Mouse (Mus musculus): ENCODE data around the gene St3gal3.
A peak's percentile ranks its signal among the peaks of the same experiment; 100 is the strongest.

The St3gal3 gene

GRCm38 (mm10) chr4:118085025-118085424 lies 49.7 kb downstream of the St3gal3 start:
- no peaks in the 10 kb centered on the region for H3K27me3 ChIP-seq (ENCODE audit: control insufficient read depth, insufficient read depth, low read length, poor library complexity, severe bottlenecking)
- DNase-seq (ENCODE audit: low read depth, low spot score) = no peak
- no peaks in the 10 kb centered on the region for H3K36me3 ChIP-seq (ENCODE audit: control insufficient read depth, insufficient read depth, low read length, poor library complexity, severe bottlenecking)

GRCm38 (mm10) chr4:118083217-118083951 lies 51.3 kb downstream of the St3gal3 start:
- no peaks in the 10 kb centered on the region for H3K36me3 ChIP-seq (ENCODE audit: control insufficient read depth, insufficient read depth, low read length, poor library complexity, severe bottlenecking)
- peak; percentile 89 for DNase-seq (ENCODE audit: low read depth, low spot score)
- H3K27me3 ChIP-seq (ENCODE audit: control insufficient read depth, insufficient read depth, low read length, poor library complexity, severe bottlenecking) = no peaks in the 10 kb centered on the region

- Histone ChIP-seq H3K36me3 (ENCODE audit: control insufficient read depth, insufficient read depth, low read length, poor library complexity, severe bottlenecking) (no peaks in the 10 kb centered on the region), H3K27me3 (ENCODE audit: control insufficient read depth, insufficient read depth, low read length, poor library complexity, severe bottlenecking) (no peaks in the 10 kb centered on the region)
- DNase-seq (ENCODE audit: low read depth, low spot score) = no peak
These were observed 52.9 kb downstream of the St3gal3 start for GRCm38 (mm10) chr4:118081608-118082331.

GRCm38 (mm10) chr4:118080481-118080880 lies 54.2 kb downstream of the St3gal3 start:
- Histone ChIP-seq H3K27me3 (ENCODE audit: control insufficient read depth, insufficient read depth, low read length, poor library complexity, severe bottlenecking) (no peaks in the 10 kb centered on the region), H3K36me3 (ENCODE audit: control insufficient read depth, insufficient read depth, low read length, poor library complexity, severe bottlenecking) (no peaks in the 10 kb centered on the region)
- no peak for DNase-seq (ENCODE audit: low read depth, low spot score)

- Histone ChIP-seq H3K27me3 (ENCODE audit: control insufficient read depth, insufficient read depth, low read length, poor library complexity, severe bottlenecking) (no peaks in the 10 kb centered on the region), H3K36me3 (ENCODE audit: control insufficient read depth, insufficient read depth, low read length, poor library complexity, severe bottlenecking) (no peaks in the 10 kb centered on the region)
- no peak for DNase-seq (ENCODE audit: low read depth, low spot score)
These were observed 55.5 kb downstream of the St3gal3 start for GRCm38 (mm10) chr4:118079195-118079594.

GRCm38 (mm10) chr4:118078576-118078975 lies 56.1 kb downstream of the St3gal3 start:
- Histone ChIP-seq H3K36me3 (ENCODE audit: control insufficient read depth, insufficient read depth, low read length, poor library complexity, severe bottlenecking) (no peaks in the 10 kb centered on the region), H3K27me3 (ENCODE audit: control insufficient read depth, insufficient read depth, low read length, poor library complexity, severe bottlenecking) (no peaks in the 10 kb centered on the region)
- no peak for DNase-seq (ENCODE audit: low read depth, low spot score)

GRCm38 (mm10) chr4:118077293-118077752 lies 57.4 kb downstream of the St3gal3 start:
- Histone ChIP-seq H3K27me3 (ENCODE audit: control insufficient read depth, insufficient read depth, low read length, poor library complexity, severe bottlenecking) (no peaks in the 10 kb centered on the region), H3K36me3 (ENCODE audit: control insufficient read depth, insufficient read depth, low read length, poor library complexity, severe bottlenecking) (no peaks in the 10 kb centered on the region)
- no peak for DNase-seq (ENCODE audit: low read depth, low spot score)

- no peak for DNase-seq (ENCODE audit: low read depth, low spot score)
- Histone ChIP-seq H3K27me3 (ENCODE audit: control insufficient read depth, insufficient read depth, low read length, poor library complexity, severe bottlenecking) (no peaks in the 10 kb centered on the region), H3K36me3 (ENCODE audit: control insufficient read depth, insufficient read depth, low read length, poor library complexity, severe bottlenecking) (no peaks in the 10 kb centered on the region)
These were observed 58.1 kb downstream of the St3gal3 start for GRCm38 (mm10) chr4:118076648-118077047.

GRCm38 (mm10) chr4:118075343-118075742 lies 59.4 kb downstream of the St3gal3 start:
- DNase-seq (ENCODE audit: low read depth, low spot score) = no peak
- no peaks in the 10 kb centered on the region for H3K27me3 ChIP-seq (ENCODE audit: control insufficient read depth, insufficient read depth, low read length, poor library complexity, severe bottlenecking)
- no peaks in the 10 kb centered on the region for H3K36me3 ChIP-seq (ENCODE audit: control insufficient read depth, insufficient read depth, low read length, poor library complexity, severe bottlenecking)

- H3K36me3 ChIP-seq (ENCODE audit: control insufficient read depth, insufficient read depth, low read length, poor library complexity, severe bottlenecking) = no peaks in the 10 kb centered on the region
- DNase-seq (ENCODE audit: low read depth, low spot score) = peak; percentile 23
- H3K27me3 ChIP-seq (ENCODE audit: control insufficient read depth, insufficient read depth, low read length, poor library complexity, severe bottlenecking) = no peaks in the 10 kb centered on the region
These were observed 60.5 kb downstream of the St3gal3 start for GRCm38 (mm10) chr4:118074236-118074635.

GRCm38 (mm10) chr4:118073128-118073527 lies 61.6 kb downstream of the St3gal3 start:
- no peaks in the 10 kb centered on the region for H3K27me3 ChIP-seq (ENCODE audit: control insufficient read depth, insufficient read depth, low read length, poor library complexity, severe bottlenecking)
- no peak for DNase-seq (ENCODE audit: low read depth, low spot score)
- no peaks in the 10 kb centered on the region for H3K36me3 ChIP-seq (ENCODE audit: control insufficient read depth, insufficient read depth, low read length, poor library complexity, severe bottlenecking)

GRCm38 (mm10) chr4:118071891-118072290 lies 62.8 kb downstream of the St3gal3 start:
- H3K36me3 ChIP-seq (ENCODE audit: control insufficient read depth, insufficient read depth, low read length, poor library complexity, severe bottlenecking) = no peaks in the 10 kb centered on the region
- no peaks in the 10 kb centered on the region for H3K27me3 ChIP-seq (ENCODE audit: control insufficient read depth, insufficient read depth, low read length, poor library complexity, severe bottlenecking)

GRCm38 (mm10) chr4:118070255-118071234 lies 64.2 kb downstream of the St3gal3 start:
- DNase-seq (ENCODE audit: low read depth, low spot score) = no peak
- no peaks in the 10 kb centered on the region for H3K36me3 ChIP-seq (ENCODE audit: control insufficient read depth, insufficient read depth, low read length, poor library complexity, severe bottlenecking)
- H3K27me3 ChIP-seq (ENCODE audit: control insufficient read depth, insufficient read depth, low read length, poor library complexity, severe bottlenecking) = no peaks in the 10 kb centered on the region

More at GRCm38 (mm10) chr4:118071891-118072290, 62.8 kb downstream of the St3gal3 start:
- no peak for DNase-seq (ENCODE audit: low read depth, low spot score)

- DNase-seq (ENCODE audit: low read depth, low spot score) = no peak
- Histone ChIP-seq H3K27me3 (ENCODE audit: control insufficient read depth, insufficient read depth, low read length, poor library complexity, severe bottlenecking) (no peaks in the 10 kb centered on the region), H3K36me3 (ENCODE audit: control insufficient read depth, insufficient read depth, low read length, poor library complexity, severe bottlenecking) (no peaks in the 10 kb centered on the region)
These were observed 72.8 kb downstream of the St3gal3 start for GRCm38 (mm10) chr4:118061809-118062463.
